Mouse (Mus musculus) G1E (cell line): ENCODE data around the gene Peli2. TPM values are rescaled to one million over a fixed set of nuclear protein-coding genes. Genes with fewer than 3 reads are reported as not detected.

Experiments
- ATAC-seq: 2 replicates; pipeline ENCODE4 v1.8.0; 2016; ENCODE audit warnings: mild to moderate bottlenecking; ENCODE audit not compliant: insufficient number of reproducible peaks, poor library complexity, low FRiP score, severe bottlenecking; ENCODE audit errors: extremely low read depth
- DNase-seq: peaks from one replicate; pipeline ENCODE4 v3.0.0; 2012; ENCODE audit warnings: low spot score
- H3K27me3 ChIP-seq: 2 replicates; pipeline ENCODE4 v1.6.1; 2012; ENCODE audit warnings: mild to moderate bottlenecking, low read length, inconsistent platforms; ENCODE audit not compliant: insufficient read depth
- H3K36me3 ChIP-seq: replicated peaks from 2 replicates; pipeline ENCODE3; 2012; ENCODE audit warnings: mild to moderate bottlenecking, inconsistent platforms
- H3K4me1 ChIP-seq: 2 replicates; pipeline ENCODE4 v1.6.1; 2012; ENCODE audit warnings: low read depth, low read length, inconsistent platforms, mixed read lengths; ENCODE audit not compliant: insufficient read depth
- H3K4me3 ChIP-seq: 2 replicates; pipeline ENCODE4 v1.5.1; 2012; ENCODE audit warnings: low read depth, mild to moderate bottlenecking, inconsistent platforms, low read length, moderate library complexity, mixed read lengths
- H3K9me3 ChIP-seq: replicated peaks from 2 replicates; pipeline ENCODE4 v1.6.1; 2012; ENCODE audit warnings: inconsistent platforms
- CTCF ChIP-seq: IDR thresholded peaks from 2 replicates; pipeline ENCODE4 v1.5.1; 2012; ENCODE audit warnings: low read depth, low read length, inconsistent platforms, mixed read lengths
- GATA1 ChIP-seq: IDR thresholded peaks from 2 replicates; pipeline ENCODE4 v1.6.1; 2012; ENCODE audit warnings: borderline replicate concordance, low read length, inconsistent platforms, mixed read lengths
- GATA2 ChIP-seq: IDR thresholded peaks from 2 replicates; pipeline ENCODE4 v1.6.1; 2012; ENCODE audit warnings: low read depth, low read length, inconsistent platforms, borderline replicate concordance
- POLR2AphosphoS5 ChIP-seq: IDR thresholded peaks from 2 replicates; pipeline ENCODE4 v1.6.1; 2012; ENCODE audit warnings: low read depth, low read length, inconsistent platforms; ENCODE audit not compliant: insufficient replicate concordance
- TAL1 ChIP-seq: conservative IDR thresholded peaks from 2 replicates; pipeline ENCODE4 v1.6.1; 2012; ENCODE audit warnings: low read depth, low read length, inconsistent platforms, mixed read lengths
- polyA plus RNA-seq: library from polyadenylated mRNA; stranded (reverse); fragments of >175 nt; gene quantifications from 2 replicates; pipeline ENCODE4 v1.2.3, GENCODE M21; 2012
- total RNA-seq, 2 experiments: library from RNA; stranded (forward) in 1 of 2; stranded (reverse) in 1 of 2; fragments of 200-1000 nt in 1 of 2; fragments of >200 nt in 1 of 2; fragmentation: Nextera tagmentation in 1 of 2; gene quantifications; 2 replicates each; pipeline ENCODE4 v1.2.3; 2014 to 2017

The Peli2 gene
- total and polyA plus RNA-seq, 3 experiments = 0.27 TPM; not detected in 2

DNA sequence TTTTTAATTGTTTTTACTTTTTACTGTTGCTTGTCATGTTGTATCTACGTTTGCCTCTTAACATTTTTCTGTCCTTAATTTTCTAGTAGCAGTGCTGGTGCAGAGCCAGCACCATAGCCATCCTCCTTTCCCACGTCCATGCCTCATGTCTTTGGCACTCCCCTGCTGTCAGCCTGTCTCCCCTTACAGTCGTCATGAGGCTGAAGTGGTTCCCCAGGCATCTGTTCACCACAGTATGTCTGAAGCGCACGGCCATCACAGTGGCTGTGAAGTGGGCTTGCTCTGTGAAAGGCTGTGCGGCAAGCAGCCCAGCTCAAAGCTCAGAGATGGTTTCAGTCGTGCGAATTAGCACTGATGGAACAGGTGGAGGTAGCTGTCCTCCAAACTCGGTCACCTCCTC lies 66.5 kb downstream of the Peli2 start:
- Histone ChIP-seq H3K4me3 (no peak overlapping the region), H3K9me3 (no peaks in the 10 kb centered on the region), H3K27me3 (no peaks in the 10 kb centered on the region; the same call in 1 of the 2 replicates), H3K36me3 (no peaks in the 10 kb centered on the region), H3K4me1 (no peaks in the 10 kb centered on the region)
- ATAC-seq (no peak), DNase-seq (no peak)
- TF ChIP-seq GATA1 (no peak), POLR2AphosphoS5 (no peak), CTCF (no peak), GATA2 (no peak), TAL1 (no peak)

DNA sequence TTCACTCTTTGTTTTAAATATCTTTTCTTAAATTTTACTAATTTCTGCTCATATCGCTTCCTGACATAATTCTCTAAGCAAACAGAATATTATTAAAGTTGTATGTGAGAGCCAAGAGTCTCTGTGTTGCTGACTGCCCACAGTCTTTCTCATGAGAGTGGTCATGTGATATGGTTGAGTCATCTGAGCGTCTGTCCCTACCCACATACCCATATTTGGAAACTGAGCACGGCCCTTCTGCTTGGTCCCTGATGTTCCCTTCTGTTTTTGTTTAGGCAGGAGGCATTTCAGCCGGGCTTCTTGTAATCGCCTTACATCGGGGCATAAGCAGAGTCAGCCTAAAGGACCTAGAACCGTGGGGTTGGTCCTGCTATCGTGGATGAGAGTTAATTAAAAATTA lies 68.7 kb downstream of the Peli2 start:
- DNase-seq = no peak
- Histone ChIP-seq H3K4me3 (no peak overlapping the region), H3K4me1 (no peaks in the 10 kb centered on the region), H3K9me3 (no peaks in the 10 kb centered on the region), H3K36me3 (no peaks in the 10 kb centered on the region), H3K27me3 (no peaks in the 10 kb centered on the region; the same call in 1 of the 2 replicates)
- ATAC-seq = no peak
- TF ChIP-seq GATA1 = no peak
- TF ChIP-seq TAL1 = no peak
- no peak for TF ChIP-seq GATA2
- TF ChIP-seq CTCF = no peak
- no peak for TF ChIP-seq POLR2AphosphoS5

DNA sequence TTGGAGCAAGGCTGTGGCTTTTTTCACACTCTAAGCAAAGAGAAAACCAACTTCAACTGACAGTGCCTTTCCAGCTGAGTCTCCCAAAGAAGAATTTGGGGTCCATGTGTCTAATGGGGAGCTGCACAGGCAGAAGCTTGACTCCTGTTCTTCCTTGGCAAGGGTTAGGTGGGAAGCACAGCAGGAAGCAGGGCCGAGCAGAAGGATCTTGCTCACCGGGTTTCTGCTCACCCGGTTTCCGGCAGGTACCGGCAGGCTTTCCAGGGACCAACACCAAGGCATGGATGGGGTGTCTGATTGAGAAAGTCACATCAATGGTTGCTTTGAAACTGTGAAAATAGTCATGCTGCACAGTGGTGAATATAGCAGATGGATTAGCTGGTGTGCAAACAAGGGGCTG lies 70.3 kb downstream of the Peli2 start:
- DNase-seq (no peak), ATAC-seq (no peak)
- Histone ChIP-seq H3K4me3 (no peak overlapping the region), H3K4me1 (no peaks in the 10 kb centered on the region), H3K9me3 (no peaks in the 10 kb centered on the region), H3K36me3 (no peaks in the 10 kb centered on the region), H3K27me3 (no peaks in the 10 kb centered on the region; the same call in 1 of the 2 replicates)
- no peak for TF ChIP-seq GATA2
- no peak for TF ChIP-seq CTCF
- no peak for TF ChIP-seq POLR2AphosphoS5
- TF ChIP-seq TAL1 = no peak
- TF ChIP-seq GATA1 = no peak

DNA sequence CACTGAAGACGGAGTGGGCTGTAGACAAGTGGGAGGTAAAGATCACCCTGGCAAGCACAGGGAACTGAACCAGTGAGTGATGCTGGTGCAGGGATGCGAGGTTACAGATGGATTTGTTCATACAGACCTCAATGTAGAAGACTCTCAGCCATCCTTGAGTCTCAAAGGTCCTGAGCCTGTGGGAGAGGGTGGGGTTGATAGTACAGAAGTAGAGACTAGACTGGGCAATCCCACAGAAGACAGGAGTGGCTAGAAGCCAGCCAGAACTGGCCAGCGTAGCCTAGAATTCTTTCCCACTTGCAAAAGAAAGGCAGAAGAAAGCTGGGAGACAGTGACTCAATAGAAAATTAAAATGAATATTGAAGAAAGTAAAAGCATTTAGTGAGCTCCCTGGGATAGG lies 71.3 kb downstream of the Peli2 start:
- Histone ChIP-seq H3K36me3 (no peaks in the 10 kb centered on the region), H3K4me1 (no peaks in the 10 kb centered on the region), H3K4me3 (no peak overlapping the region), H3K9me3 (no peaks in the 10 kb centered on the region), H3K27me3 (no peaks in the 10 kb centered on the region; the same call in 1 of the 2 replicates)
- TF ChIP-seq CTCF (no peak), GATA2 (no peak), GATA1 (no peak), TAL1 (no peak), POLR2AphosphoS5 (no peak)
- ATAC-seq (no peak), DNase-seq (no peak)

DNA sequence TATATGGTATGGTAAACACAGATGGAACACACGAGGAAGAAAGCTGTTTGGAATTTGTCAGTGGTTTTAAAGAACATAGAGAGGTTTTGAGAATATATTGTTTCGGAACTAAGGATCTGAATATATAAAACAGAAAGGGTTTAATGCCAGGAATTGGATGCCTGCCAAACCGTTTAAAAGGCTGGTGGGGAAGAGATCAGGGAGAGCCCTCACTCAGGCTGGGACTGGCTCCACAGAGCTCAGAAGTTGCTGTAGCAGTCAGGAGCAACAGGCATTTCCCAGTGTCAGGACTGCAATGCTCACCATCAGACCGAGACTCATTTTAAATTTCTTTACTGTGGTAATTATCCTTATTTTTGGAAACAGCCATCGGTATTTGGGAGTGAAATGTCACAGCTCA lies 76.2 kb downstream of the Peli2 start:
- TF ChIP-seq POLR2AphosphoS5 (no peak), CTCF (no peak), GATA2 (no peak), GATA1 (no peak), TAL1 (no peak)
- no peak for DNase-seq
- Histone ChIP-seq H3K4me3 (no peak overlapping the region), H3K27me3 (no peaks in the 10 kb centered on the region), H3K4me1 (no peaks in the 10 kb centered on the region), H3K36me3 (no peaks in the 10 kb centered on the region), H3K9me3 (no peaks in the 10 kb centered on the region)
- ATAC-seq = no peak

DNA sequence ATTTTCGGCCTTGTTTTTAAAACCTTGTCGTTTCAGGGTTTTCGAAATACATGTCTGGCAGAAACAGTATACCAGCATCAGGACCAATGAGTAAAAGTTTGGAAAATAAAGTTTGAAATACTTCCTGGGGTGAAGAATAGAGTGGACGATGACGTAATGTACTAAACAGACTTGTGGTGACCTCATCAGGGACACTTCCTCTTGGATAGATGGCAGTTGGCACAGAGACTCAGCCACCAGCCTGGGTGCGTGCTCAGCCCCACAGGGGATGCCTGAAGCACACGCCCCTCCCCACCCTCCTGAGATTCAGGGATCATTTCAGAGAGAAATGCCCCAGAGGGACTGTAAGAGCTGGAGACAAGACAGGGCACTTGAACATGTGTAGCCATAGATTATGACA lies 76.7 kb downstream of the Peli2 start:
- H3K4me3 ChIP-seq = no peak overlapping the region
- no peaks in the 10 kb centered on the region for H3K36me3 ChIP-seq
- H3K9me3 ChIP-seq = no peaks in the 10 kb centered on the region
- no peak for ATAC-seq
- H3K27me3 ChIP-seq = no peaks in the 10 kb centered on the region
- no peak for DNase-seq
- TF ChIP-seq POLR2AphosphoS5 (no peak), GATA1 (no peak), TAL1 (no peak), CTCF (no peak), GATA2 (no peak)
- no peaks in the 10 kb centered on the region for H3K4me1 ChIP-seq
